17 mouse cellular contexts compared by ENCODE assay signal in the genomic region with DNA sequence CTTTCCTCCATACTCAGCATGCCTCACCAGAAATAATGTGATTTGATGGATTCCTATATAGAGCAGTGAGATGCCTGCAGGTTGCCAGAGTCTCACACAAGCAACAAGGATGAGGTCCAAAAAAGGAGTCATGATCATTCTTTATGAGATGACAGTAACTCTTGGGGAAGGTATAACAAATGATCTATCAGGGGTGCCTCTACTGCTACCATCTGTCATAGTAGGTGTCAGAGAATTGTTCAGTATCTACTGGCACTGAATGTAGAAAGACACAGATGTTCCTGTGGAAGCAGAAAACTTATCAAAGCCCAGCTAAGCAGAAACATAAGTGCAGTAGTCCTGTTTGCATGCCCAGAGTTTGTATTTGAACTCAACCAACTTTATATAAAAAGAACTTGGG.
DNase-seq lines count a peak whose midpoint lies in the region; ATAC-seq and TF ChIP-seq lines count a peak whose summit lies in the region.
"Had no signal": no experiment of that assay in that cellular context is flagged by ENCODE, and none has a peak within 500 bp of the region (broad histone marks: within the 10 kb centered on the region; RNA-seq: fewer than 3 reads in every experiment).

No protein-coding gene starts in this region.

- ATAC-seq in hindbrain, embryonic 15.5 days (ENCODE audit: low FRiP score, low read depth), result peak; percentile 63; the same call in 1 of the 2 replicates
- no peak for ATAC-seq in hindbrain, embryonic 13.5 days (ENCODE audit: low FRiP score)
- ATAC-seq in midbrain, embryonic 11.5 days (ENCODE audit: low FRiP score), result no peak
- ATAC-seq in midbrain, embryonic 15.5 days (replicated peaks), result no peak
- ATAC-seq in stomach, embryonic 15.5 days (ENCODE audit: insufficient read depth, low FRiP score, low read depth), result no peak
- ATAC-seq in stomach, postnatal 0 days (ENCODE audit: low FRiP score, low TSS enrichment), result no peak

- H3K4me2 ChIP-seq in hindbrain, embryonic 15.5 days, result no peak overlapping the region
- H3K4me2 ChIP-seq in hindbrain, embryonic 13.5 days, result no peak overlapping the region
- H3K4me2 ChIP-seq in midbrain, embryonic 11.5 days, result no peak overlapping the region
- no peak overlapping the region for H3K4me2 ChIP-seq in midbrain, embryonic 15.5 days
- H3K4me2 ChIP-seq in stomach, embryonic 15.5 days, result no peak overlapping the region
- H3K4me2 ChIP-seq in stomach, postnatal 0 days (replicated peaks; ENCODE audit: low read depth), result no peak overlapping the region
- H3K4me2 ChIP-seq: forebrain, embryonic 13.5 days; heart, embryonic 11.5 days; heart, embryonic 15.5 days; intestine, embryonic 15.5 days had no signal

- 0 out of 2 replicates have a peak, but pooled peaks cover 4% of the 10 kb centered on the region for H3K4me1 ChIP-seq in hindbrain, embryonic 15.5 days (replicated peaks)
- peaks cover 3% of the 10 kb centered on the region; the same call in 1 of the 2 replicates for H3K4me1 ChIP-seq in hindbrain, embryonic 13.5 days (replicated peaks)
- H3K4me1 ChIP-seq in midbrain, embryonic 11.5 days (ENCODE audit: control insufficient read depth, insufficient read depth, low read length), result no peaks in the 10 kb centered on the region
- H3K4me1 ChIP-seq in midbrain, embryonic 15.5 days, result no peaks in the 10 kb centered on the region
- no peaks in the 10 kb centered on the region for H3K4me1 ChIP-seq in stomach, embryonic 15.5 days
- no peaks in the 10 kb centered on the region for H3K4me1 ChIP-seq in stomach, postnatal 0 days (replicated peaks; ENCODE audit: control insufficient read depth, insufficient read depth)
- H3K4me1 ChIP-seq: embryonic facial prominence, embryonic 10.5 days; heart, embryonic 15.5 days; intestine, embryonic 15.5 days had no signal

- H3K27ac ChIP-seq in hindbrain, embryonic 15.5 days (replicated peaks), result no peak overlapping the region
- H3K27ac ChIP-seq in hindbrain, embryonic 13.5 days, result no peak overlapping the region
- H3K27ac ChIP-seq in midbrain, embryonic 11.5 days (ENCODE audit: low read depth, low read length), result no peak overlapping the region
- no peak overlapping the region for H3K27ac ChIP-seq in midbrain, embryonic 15.5 days
- H3K27ac ChIP-seq in stomach, embryonic 15.5 days, result peak overlapping the region; percentile 16; the same call in 1 of the 2 replicates
- no peak overlapping the region for H3K27ac ChIP-seq in stomach, postnatal 0 days (replicated peaks)
- H3K27ac ChIP-seq: embryonic facial prominence, embryonic 10.5 days; forebrain, embryonic 13.5 days; heart, adult 2 months; heart, embryonic 15.5 days; intestine, embryonic 15.5 days had no signal

- DNase-seq in midbrain, embryonic 11.5 days (ENCODE audit: low spot score, missing footprints), result peak; percentile 79
- DNase-seq in stomach, postnatal 0 days (ENCODE audit: low spot score), result no peak
- DNase-seq: adrenal gland, postnatal 25 days; cerebellum, adult 2 months; cerebellum, postnatal 10 days; gastrocnemius, postnatal 10 days had no signal

- H3K27me3 ChIP-seq in hindbrain, embryonic 15.5 days, result no peaks in the 10 kb centered on the region
- H3K27me3 ChIP-seq in hindbrain, embryonic 13.5 days, result no peaks in the 10 kb centered on the region
- H3K27me3 ChIP-seq in midbrain, embryonic 11.5 days (ENCODE audit: control insufficient read depth, insufficient read depth, low read length), result no peaks in the 10 kb centered on the region
- H3K27me3 ChIP-seq in midbrain, embryonic 15.5 days (replicated peaks), result no peaks in the 10 kb centered on the region
- H3K27me3 ChIP-seq in stomach, embryonic 15.5 days (replicated peaks), result no peaks in the 10 kb centered on the region
- H3K27me3 ChIP-seq in stomach, postnatal 0 days (ENCODE audit: control insufficient read depth, insufficient read depth, low read length), result no peaks in the 10 kb centered on the region
- H3K27me3 ChIP-seq: forebrain, embryonic 13.5 days; heart, embryonic 15.5 days; intestine, embryonic 15.5 days had no signal

- no peaks in the 10 kb centered on the region for H3K9me3 ChIP-seq in hindbrain, embryonic 15.5 days
- no peaks in the 10 kb centered on the region for H3K9me3 ChIP-seq in hindbrain, embryonic 13.5 days
- no peaks in the 10 kb centered on the region for H3K9me3 ChIP-seq in midbrain, embryonic 11.5 days (ENCODE audit: control insufficient read depth, low read length)
- H3K9me3 ChIP-seq in midbrain, embryonic 15.5 days, result no peaks in the 10 kb centered on the region
- no peaks in the 10 kb centered on the region for H3K9me3 ChIP-seq in stomach, embryonic 15.5 days
- H3K9me3 ChIP-seq in stomach, postnatal 0 days (ENCODE audit: control insufficient read depth, low read length), result no peaks in the 10 kb centered on the region
- H3K9me3 ChIP-seq: embryonic facial prominence, embryonic 10.5 days; forebrain, embryonic 13.5 days; heart, embryonic 15.5 days; intestine, embryonic 15.5 days had no signal

- no peak for TF ChIP-seq CTCF in stomach, postnatal 0 days (IDR thresholded peaks at IDR 0.05; ENCODE audit: low read depth)

- H3K36me3 ChIP-seq in hindbrain, embryonic 15.5 days, result no peaks in the 10 kb centered on the region
- no peaks in the 10 kb centered on the region for H3K36me3 ChIP-seq in hindbrain, embryonic 13.5 days
- H3K36me3 ChIP-seq in midbrain, embryonic 11.5 days (ENCODE audit: control insufficient read depth, insufficient read depth, low read length), result no peaks in the 10 kb centered on the region
- H3K36me3 ChIP-seq in midbrain, embryonic 15.5 days (replicated peaks), result no peaks in the 10 kb centered on the region
- H3K36me3 ChIP-seq in stomach, embryonic 15.5 days, result no peaks in the 10 kb centered on the region
- no peaks in the 10 kb centered on the region for H3K36me3 ChIP-seq in stomach, postnatal 0 days (ENCODE audit: control insufficient read depth, insufficient read depth, low read length)
- H3K36me3 ChIP-seq: embryonic facial prominence, embryonic 10.5 days; heart, embryonic 15.5 days; intestine, embryonic 15.5 days had no signal

- no peak overlapping the region for H3K9ac ChIP-seq in hindbrain, embryonic 15.5 days
- H3K9ac ChIP-seq in hindbrain, embryonic 13.5 days, result no peak overlapping the region
- no peak overlapping the region for H3K9ac ChIP-seq in midbrain, embryonic 11.5 days (ENCODE audit: low read length)
- H3K9ac ChIP-seq in midbrain, embryonic 15.5 days, result no peak overlapping the region
- H3K9ac ChIP-seq in stomach, embryonic 15.5 days, result no peak overlapping the region
- no peak overlapping the region for H3K9ac ChIP-seq in stomach, postnatal 0 days (ENCODE audit: low read length)
- H3K9ac ChIP-seq: forebrain, embryonic 13.5 days; forebrain, postnatal 0 days; heart, embryonic 15.5 days; intestine, embryonic 15.5 days had no signal

- no peak overlapping the region for H3K4me3 ChIP-seq in hindbrain, embryonic 15.5 days
- no peak overlapping the region for H3K4me3 ChIP-seq in hindbrain, embryonic 13.5 days
- no peak overlapping the region for H3K4me3 ChIP-seq in midbrain, embryonic 11.5 days (ENCODE audit: low read depth, low read length)
- H3K4me3 ChIP-seq in midbrain, embryonic 15.5 days, result no peak overlapping the region
- no peak overlapping the region for H3K4me3 ChIP-seq in stomach, embryonic 15.5 days (replicated peaks)
- H3K4me3 ChIP-seq in stomach, postnatal 0 days (ENCODE audit: low read depth, low read length), result no peak overlapping the region
- H3K4me3 ChIP-seq: embryonic facial prominence, embryonic 10.5 days; forebrain, embryonic 13.5 days; heart, adult 2 months; heart, embryonic 15.5 days; intestine, embryonic 15.5 days had no signal

- TF ChIP-seq EP300 in stomach, postnatal 0 days (optimal IDR thresholded peaks at IDR 0.05), result no peak
